8 mouse cellular contexts compared by ENCODE assay signal in the genomic region with DNA sequence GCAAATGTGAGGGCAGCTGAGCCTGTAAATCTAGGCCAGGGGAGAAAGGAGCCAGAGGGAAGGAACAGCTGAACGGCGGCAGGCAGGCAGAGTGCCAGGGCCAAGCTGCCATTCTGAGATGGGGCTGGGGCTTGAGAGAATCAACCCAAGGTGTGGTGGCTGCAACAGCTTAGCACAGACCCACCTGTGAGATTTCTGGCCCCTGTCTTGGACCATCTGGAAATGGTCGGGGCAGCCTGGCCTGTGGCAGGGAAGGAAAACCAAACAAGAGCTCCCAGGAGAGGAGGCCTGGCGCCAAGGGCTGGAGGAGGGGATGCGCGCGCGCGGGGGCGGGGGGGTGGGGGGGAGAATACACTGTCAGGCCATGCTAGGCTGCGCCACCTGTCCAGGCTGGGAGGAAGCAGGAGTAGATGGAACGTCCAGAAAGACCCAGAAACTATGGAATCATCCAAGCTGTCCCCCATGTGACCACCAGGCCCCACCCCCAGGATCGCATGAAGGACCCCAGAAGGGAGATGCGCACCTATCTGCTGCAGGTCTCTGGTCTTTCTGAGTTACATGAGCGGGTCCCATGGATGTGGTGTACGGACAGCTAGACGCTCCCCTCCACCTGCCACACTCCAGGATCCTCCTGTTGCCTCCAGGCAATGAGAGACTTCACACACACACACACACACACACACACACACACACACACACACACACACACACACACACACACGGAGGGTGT. TPM values are rescaled to one million over a fixed set of nuclear protein-coding genes. Genes with fewer than 3 reads are reported as not detected.
DNase-seq lines count a peak whose midpoint lies in the region; TF ChIP-seq lines count a peak whose summit lies in the region.

No protein-coding gene starts in this region.

- H3K79me2 ChIP-seq in liver, adult 2 months (ENCODE audit: control insufficient read depth, insufficient read depth, low read length), result peaks cover 10% of the 10 kb centered on the region; the same call in 1 of the 2 replicates

- 36% methylated on average over 18 of the region's 18 CpGs for WGBS in liver, adult 2 months

- intact Hi-C loops in gastrocnemius, postnatal 36 days (cut with DNase I), result no loop called here

- no peak for TF ChIP-seq CTCF in liver, adult 2 months (IDR thresholded peaks at IDR 0.05; ENCODE audit: low read depth, low read length)

- H3K4me3 ChIP-seq in liver, adult 2 months (ENCODE audit: insufficient read depth, low read depth, low read length), result no peak overlapping the region

- peak overlapping the region; percentile 64 for H3K27ac ChIP-seq in liver, adult 2 months (replicated peaks; ENCODE audit: insufficient read depth, low read depth, low read length)

- H3K4me1 ChIP-seq in liver, adult 2 months (ENCODE audit: control insufficient read depth, insufficient read depth, low read length), result peaks cover 10% of the 10 kb centered on the region; the same call in 1 of the 2 replicates

- DNase-seq in liver, adult 2 months (ENCODE audit: extremely low read depth, low read depth, low spot score), result no peak
- DNase-seq in liver, result no peak
- DNase-seq in cerebellum, adult 18-20 months, result peak; percentile 82 to 84
- DNase-seq in gastrocnemius, postnatal 36 days, result peak; percentile 44 to 45
- DNase-seq in kidney, postnatal 10 days, result peak; percentile 69
- peak; percentile 65 for DNase-seq in right cerebral cortex, postnatal 14 days
- no peak for DNase-seq in thymus, postnatal 0 days (ENCODE audit: low spot score)
- no peak for DNase-seq in thymus, postnatal 25 days

- H3K27me3 ChIP-seq in liver, adult 2 months (ENCODE audit: control insufficient read depth, insufficient read depth, low read length), result no peaks in the 10 kb centered on the region

- no peak for TF ChIP-seq POLR2A in liver, adult 2 months (IDR thresholded peaks at IDR 0.05; ENCODE audit: extremely low read depth, insufficient read depth, low read length)

- peak overlapping the region; percentile 41; the same call in 1 of the 2 replicates for H3K9ac ChIP-seq in liver, adult 2 months (ENCODE audit: low read depth, low read length)

- H3K36me3 ChIP-seq in liver, adult 2 months (ENCODE audit: control insufficient read depth, insufficient read depth, low read length), result no peaks in the 10 kb centered on the region

RNA-seq across cellular contexts. Expression of gene Tmem51, which starts 3.0 kb away (rescaled TPM):
- total RNA-seq in liver, adult 2 months (2014; rRNA removed), result 4.1 and 6.8 TPM in 2 replicates
- polyA plus RNA-seq in liver, adult 2 months (2012; rRNA removed), result 4.0 and 13.3 TPM in 2 replicates
- 1 to 10 TPM; 1.1 to 1.2 TPM for total RNA-seq in gastrocnemius, postnatal 36 days (2021)
- 13.4 and 14.8 TPM in 2 replicates for polyA plus RNA-seq in thymus, postnatal 0 days (2015; fragmentation: Nextera tagmentation; extraction: Ambion mirVana)

Comparison
In these comparisons a context has a peak if more than half of its experiments do, and no peak if none do; other contexts are left out.
1. DNase-seq: peak in cerebellum, adult 18-20 months (2 of 2), gastrocnemius, postnatal 36 days (2 of 2), kidney, postnatal 10 days (single experiment) and right cerebral cortex, postnatal 14 days (single experiment); none in liver, adult 2 months (single experiment), liver (single experiment), thymus, postnatal 0 days (single experiment) and thymus, postnatal 25 days (single experiment).